ENCODE assay signal across 25 mouse cellular contexts in the genomic region with DNA sequence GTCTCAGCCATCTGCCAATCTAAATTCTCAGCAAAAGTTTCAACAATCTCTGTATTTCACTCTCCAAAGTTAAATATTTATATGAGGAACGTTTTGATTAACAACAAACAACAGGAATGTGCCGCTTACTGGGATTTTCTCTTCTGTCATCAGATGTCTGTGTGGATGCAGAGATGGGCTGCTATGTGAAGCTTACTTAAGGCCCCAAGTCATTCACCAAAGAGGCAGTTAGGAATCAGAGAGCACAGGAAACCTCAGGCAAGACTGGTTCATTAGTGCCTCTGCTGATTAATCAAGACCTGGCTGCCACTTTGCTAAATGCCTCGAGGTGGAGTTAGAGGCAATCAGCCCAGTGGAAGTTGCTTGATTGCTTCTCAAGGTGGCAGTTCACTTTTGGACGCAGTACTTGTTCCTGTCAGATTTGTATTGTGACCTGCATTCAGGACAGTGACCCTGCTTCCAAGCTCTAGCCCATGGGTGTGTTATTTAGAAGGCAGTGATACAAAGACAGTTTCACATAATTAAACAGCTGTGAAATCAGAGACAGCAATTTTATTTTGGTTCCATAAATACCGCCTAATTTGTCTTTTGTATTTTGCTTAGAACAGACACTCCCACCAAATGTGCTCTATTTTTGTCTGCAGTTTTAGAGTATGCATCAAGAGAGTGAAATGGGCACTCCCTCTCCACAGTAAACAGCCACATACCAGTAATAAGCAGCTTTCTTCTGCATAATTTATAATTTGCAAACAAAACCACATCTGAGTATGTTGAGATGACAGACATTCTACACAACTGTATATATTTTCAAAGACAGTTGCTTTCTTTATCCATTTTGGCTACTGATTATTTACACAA.
DNase-seq lines count a peak whose midpoint lies in the region; ATAC-seq and TF ChIP-seq lines count a peak whose summit lies in the region.
"Had no signal": no experiment of that assay in that cellular context is flagged by ENCODE, and none has a peak within 500 bp of the region (broad histone marks: within the 10 kb centered on the region; RNA-seq: fewer than 3 reads in every experiment).

No protein-coding gene starts in this region.

- intact Hi-C loops in left cerebral cortex, postnatal 10 days (cut with DNase I), result no loop called here

- peak; percentile 67 for ATAC-seq in forebrain, embryonic 14.5 days
- ATAC-seq in forebrain, embryonic 11.5 days (replicated peaks; ENCODE audit: low FRiP score), result no peak
- peak; percentile 80; the same call in 1 of the 2 replicates for ATAC-seq in lung, embryonic 14.5 days (ENCODE audit: insufficient read depth)
- 0 out of 2 replicates have a peak, but pooled peaks have one; percentile 11 for ATAC-seq in embryonic facial prominence, embryonic 15.5 days (ENCODE audit: insufficient number of reproducible peaks, low FRiP score, low TSS enrichment, low read depth)
- ATAC-seq: intestine, embryonic 16.5 days; liver, embryonic 12.5 days; liver, postnatal 0 days; midbrain, embryonic 15.5 days had no signal

- H3K27ac ChIP-seq in forebrain, embryonic 14.5 days (ENCODE audit: low read depth, low read length), result no peak overlapping the region
- no peak overlapping the region for H3K27ac ChIP-seq in forebrain, embryonic 11.5 days (ENCODE audit: low read depth, low read length)
- no peak overlapping the region for H3K27ac ChIP-seq in lung, embryonic 14.5 days (ENCODE audit: low read depth)
- H3K27ac ChIP-seq in embryonic facial prominence, embryonic 15.5 days (replicated peaks), result no peak overlapping the region
- H3K27ac ChIP-seq: heart, adult 2 months; hindbrain, embryonic 12.5 days; kidney, postnatal 0 days; liver, embryonic 12.5 days; midbrain, embryonic 15.5 days; stomach, postnatal 0 days had no signal

- TF ChIP-seq CTCF in lung, embryonic 14.5 days (IDR thresholded peaks at IDR 0.05; ENCODE audit: low read depth), result no peak

- H3K4me2 ChIP-seq in forebrain, embryonic 14.5 days (ENCODE audit: low read length), result no peak overlapping the region
- H3K4me2 ChIP-seq in forebrain, embryonic 11.5 days (ENCODE audit: low read depth, low read length, severe bottlenecking), result no peak overlapping the region
- H3K4me2 ChIP-seq in lung, embryonic 14.5 days, result no peak overlapping the region
- no peak overlapping the region for H3K4me2 ChIP-seq in embryonic facial prominence, embryonic 15.5 days (replicated peaks)
- H3K4me2 ChIP-seq: hindbrain, embryonic 12.5 days; liver, embryonic 12.5 days; midbrain, embryonic 15.5 days had no signal

- no peak overlapping the region for H3K4me3 ChIP-seq in forebrain, embryonic 14.5 days (ENCODE audit: low read depth, low read length)
- no peak overlapping the region for H3K4me3 ChIP-seq in forebrain, embryonic 11.5 days (ENCODE audit: low read depth, low read length)
- no peak overlapping the region for H3K4me3 ChIP-seq in lung, embryonic 14.5 days (ENCODE audit: low read depth, low read length)
- H3K4me3 ChIP-seq in embryonic facial prominence, embryonic 15.5 days (replicated peaks), result no peak overlapping the region
- H3K4me3 ChIP-seq: heart, adult 2 months; hindbrain, embryonic 12.5 days; liver, embryonic 12.5 days; midbrain, embryonic 15.5 days had no signal

- 54% methylated on average over 5 of the region's 5 CpGs for WGBS in forebrain, embryonic 14.5 days
- 67% methylated on average over 5 of the region's 5 CpGs for WGBS in forebrain, embryonic 11.5 days
- 33% methylated on average over 5 of the region's 5 CpGs for WGBS in lung, embryonic 14.5 days
- WGBS in embryonic facial prominence, embryonic 15.5 days, result 37% methylated on average over 5 of the region's 5 CpGs

- no peaks in the 10 kb centered on the region for H3K27me3 ChIP-seq in forebrain, embryonic 14.5 days (replicated peaks; ENCODE audit: control insufficient read depth, insufficient read depth, low read length)
- no peaks in the 10 kb centered on the region for H3K27me3 ChIP-seq in forebrain, embryonic 11.5 days (ENCODE audit: control insufficient read depth, insufficient read depth, low read length)
- no peaks in the 10 kb centered on the region for H3K27me3 ChIP-seq in lung, embryonic 14.5 days (ENCODE audit: insufficient read depth, low read length)
- no peaks in the 10 kb centered on the region for H3K27me3 ChIP-seq in embryonic facial prominence, embryonic 15.5 days
- H3K27me3 ChIP-seq: hindbrain, embryonic 12.5 days; liver, embryonic 12.5 days; midbrain, embryonic 15.5 days had no signal

- no peaks in the 10 kb centered on the region for H3K9me3 ChIP-seq in forebrain, embryonic 14.5 days (replicated peaks; ENCODE audit: control insufficient read depth, low read length)
- H3K9me3 ChIP-seq in forebrain, embryonic 11.5 days (ENCODE audit: control insufficient read depth, low read length), result no peaks in the 10 kb centered on the region
- H3K9me3 ChIP-seq in lung, embryonic 14.5 days (ENCODE audit: low read depth, low read length), result 0 out of 2 replicates have a peak, but pooled peaks cover 2% of the 10 kb centered on the region
- no peaks in the 10 kb centered on the region for H3K9me3 ChIP-seq in embryonic facial prominence, embryonic 15.5 days (replicated peaks)
- H3K9me3 ChIP-seq: liver, embryonic 12.5 days; midbrain, embryonic 15.5 days had no signal

- H3K36me3 ChIP-seq in forebrain, embryonic 14.5 days (ENCODE audit: control insufficient read depth, insufficient read depth, low read length), result no peaks in the 10 kb centered on the region
- H3K36me3 ChIP-seq in forebrain, embryonic 11.5 days (ENCODE audit: control insufficient read depth, insufficient read depth, low read length), result no peaks in the 10 kb centered on the region
- no peaks in the 10 kb centered on the region for H3K36me3 ChIP-seq in lung, embryonic 14.5 days (ENCODE audit: insufficient read depth)
- H3K36me3 ChIP-seq in embryonic facial prominence, embryonic 15.5 days, result no peaks in the 10 kb centered on the region
- H3K36me3 ChIP-seq: hindbrain, embryonic 12.5 days; liver, embryonic 12.5 days; midbrain, embryonic 15.5 days had no signal

- DNase-seq in forebrain, embryonic 14.5 days (ENCODE audit: low spot score), result peak; percentile 17
- no peak for DNase-seq in forebrain, embryonic 11.5 days (ENCODE audit: low spot score)
- peak; percentile 29 for DNase-seq in lung, embryonic 14.5 days
- no peak for DNase-seq in lung, postnatal 36 days
- peak; percentile 75 for DNase-seq in Muller cell, postnatal 12 days (ENCODE audit: inconsistent ontology term)
- no peak for DNase-seq in cerebellum, postnatal 14 days
- DNase-seq in left cerebral cortex, postnatal 10 days (ENCODE audit: extremely low spot score in 1 of 2, low spot score in 2 of 2), result no peak
- DNase-seq: cerebellum, adult 2 months; cerebellum, postnatal 25 days; gastrocnemius, postnatal 25 days; heart, adult 2 months; kidney, adult 8-10 months; kidney, postnatal 4 days; left cerebral cortex, postnatal 4 days; liver, postnatal 0 days; right cerebral cortex, postnatal 4 days; thymus, adult 18-20 months; thymus, postnatal 36 days had no signal

- H3K9ac ChIP-seq in forebrain, embryonic 14.5 days (ENCODE audit: low read length), result no peak overlapping the region
- H3K9ac ChIP-seq in forebrain, embryonic 11.5 days (ENCODE audit: low read length), result no peak overlapping the region
- no peak overlapping the region for H3K9ac ChIP-seq in lung, embryonic 14.5 days
- no peak overlapping the region for H3K9ac ChIP-seq in embryonic facial prominence, embryonic 15.5 days
- H3K9ac ChIP-seq: hindbrain, embryonic 12.5 days; liver, embryonic 12.5 days; liver, postnatal 0 days; midbrain, embryonic 15.5 days had no signal

- H3K4me1 ChIP-seq in forebrain, embryonic 14.5 days (ENCODE audit: control insufficient read depth, insufficient read depth, low read length), result no peaks in the 10 kb centered on the region
- H3K4me1 ChIP-seq in forebrain, embryonic 11.5 days (replicated peaks; ENCODE audit: control insufficient read depth, insufficient read depth, low read length), result no peaks in the 10 kb centered on the region
- H3K4me1 ChIP-seq in lung, embryonic 14.5 days (ENCODE audit: insufficient read depth), result 0 out of 2 replicates have a peak, but pooled peaks cover 4% of the 10 kb centered on the region
- H3K4me1 ChIP-seq in embryonic facial prominence, embryonic 15.5 days, result no peaks in the 10 kb centered on the region
- H3K4me1 ChIP-seq: hindbrain, embryonic 12.5 days; liver, embryonic 12.5 days; midbrain, embryonic 15.5 days had no signal

Comparison
In these comparisons a context has a peak if more than half of its experiments do, and no peak if none do; other contexts are left out.
1. DNase-seq: peak in forebrain, embryonic 14.5 days (single experiment), lung, embryonic 14.5 days (single experiment) and Muller cell, postnatal 12 days (single experiment); none in forebrain, embryonic 11.5 days (single experiment), lung, postnatal 36 days (single experiment), cerebellum, postnatal 14 days (0 of 2) and left cerebral cortex, postnatal 10 days (0 of 2).